In genomic region chr13:114143247-114143646, GRCm38 (mm10) we compare ENCODE assay signal across 23 mouse cellular contexts.
DNase-seq lines count a peak whose midpoint lies in the region; ATAC-seq and TF ChIP-seq lines count a peak whose summit lies in the region.
"Had no signal": no experiment of that assay in that cellular context is flagged by ENCODE, and none has a peak within 500 bp of the region (broad histone marks: within the 10 kb centered on the region; RNA-seq: fewer than 3 reads in every experiment).

No protein-coding gene starts in this region.

- TF ChIP-seq EP300 in liver, embryonic 14.5 days (IDR thresholded peaks at IDR 0.05; ENCODE audit: low read depth): no peak

- no peak overlapping the region for H3K4me2 ChIP-seq in liver, embryonic 12.5 days
- no peak overlapping the region for H3K4me2 ChIP-seq in neural tube, embryonic 13.5 days
- no peak overlapping the region for H3K4me2 ChIP-seq in liver, embryonic 14.5 days (ENCODE audit: low read depth)
- H3K4me2 ChIP-seq: embryonic facial prominence, embryonic 13.5 days; embryonic facial prominence, embryonic 15.5 days; forebrain, embryonic 13.5 days; forebrain, embryonic 15.5 days had no signal

- no peak for DNase-seq in liver
- DNase-seq in neural tube, embryonic 10.5 days (ENCODE audit: extremely low spot score, low spot score): no peak
- no peak for DNase-seq in liver, embryonic 14.5 days (ENCODE audit: low read depth in 3 of 3, low spot score in 3 of 3)
- no peak for DNase-seq in T-cell, adult 2 months (ENCODE audit: low spot score)
- DNase-seq: adrenal gland, adult 8-10 months; adrenal gland, postnatal 14 days; adrenal gland, postnatal 36 days; cerebellum, adult 11-12 months; cerebellum, adult 8-10 months; cerebellum, adult 9-11 months; cerebellum, postnatal 14 days; cerebellum, postnatal 36 days; embryo, embryonic 11 days; forebrain, postnatal 0 days had no signal

- peak; percentile 60 for ATAC-seq in liver, embryonic 12.5 days
- no peak for ATAC-seq in neural tube, embryonic 13.5 days (ENCODE audit: low read depth)
- peak; percentile 15; the same call in 1 of the 2 replicates for ATAC-seq in liver, embryonic 14.5 days (ENCODE audit: insufficient read depth)
- peak; percentile 32; the same call in 1 of the 2 replicates for ATAC-seq in megakaryocyte-erythroid progenitor cell, adult 5-6 weeks (replicated peaks; ENCODE audit: low FRiP score, low TSS enrichment, poor library complexity, severe bottlenecking)
- ATAC-seq in granulocyte monocyte progenitor cell, adult 5-6 weeks (replicated peaks; ENCODE audit: poor library complexity, severe bottlenecking): no peak
- ATAC-seq: activated CD4-positive, CD25-positive, alpha-beta regulatory T cell, adult 4 months; forebrain, embryonic 13.5 days; forebrain, embryonic 15.5 days; forebrain, postnatal 0 days had no signal

- 28% methylated on average over 1 of the region's 1 CpGs for WGBS in liver, embryonic 12.5 days (ENCODE audit: insufficient replicate concordance)
- WGBS in neural tube, embryonic 13.5 days: 90% methylated on average over 1 of the region's 1 CpGs
- 24% methylated on average over 1 of the region's 1 CpGs for WGBS in liver, embryonic 14.5 days (ENCODE audit: insufficient replicate concordance)

- no peaks in the 10 kb centered on the region for H3K27me3 ChIP-seq in liver, embryonic 12.5 days (replicated peaks)
- no peaks in the 10 kb centered on the region for H3K27me3 ChIP-seq in neural tube, embryonic 13.5 days
- no peaks in the 10 kb centered on the region for H3K27me3 ChIP-seq in liver, embryonic 14.5 days (ENCODE audit: control insufficient read depth, insufficient read depth, low read length)
- H3K27me3 ChIP-seq: embryonic facial prominence, embryonic 13.5 days; embryonic facial prominence, embryonic 15.5 days; forebrain, embryonic 13.5 days; forebrain, embryonic 15.5 days had no signal

- 0 out of 2 replicates have a peak, but pooled peaks cover 3% of the 10 kb centered on the region for H3K4me1 ChIP-seq in liver, embryonic 12.5 days
- H3K4me1 ChIP-seq in neural tube, embryonic 13.5 days (replicated peaks): peaks cover 31% of the 10 kb centered on the region
- no peaks in the 10 kb centered on the region for H3K4me1 ChIP-seq in liver, embryonic 14.5 days (replicated peaks; ENCODE audit: control insufficient read depth in 2 of 2, insufficient read depth in 2 of 2, low read length in 1 of 2)

- H3K9me3 ChIP-seq in liver, embryonic 12.5 days (replicated peaks): no peaks in the 10 kb centered on the region
- H3K9me3 ChIP-seq in neural tube, embryonic 13.5 days: no peaks in the 10 kb centered on the region
- no peaks in the 10 kb centered on the region for H3K9me3 ChIP-seq in liver, embryonic 14.5 days (ENCODE audit: control insufficient read depth, low read length)
- H3K9me3 ChIP-seq: embryonic facial prominence, embryonic 13.5 days; embryonic facial prominence, embryonic 15.5 days; forebrain, embryonic 13.5 days; forebrain, embryonic 15.5 days had no signal

- no peak overlapping the region for H3K9ac ChIP-seq in liver, embryonic 12.5 days
- no peak overlapping the region for H3K9ac ChIP-seq in neural tube, embryonic 13.5 days
- H3K9ac ChIP-seq in liver, embryonic 14.5 days (replicated peaks): no peak overlapping the region
- H3K9ac ChIP-seq: embryonic facial prominence, embryonic 13.5 days; embryonic facial prominence, embryonic 15.5 days; forebrain, embryonic 13.5 days; forebrain, embryonic 15.5 days; forebrain, postnatal 0 days had no signal

- no peak for TF ChIP-seq CTCF in liver, embryonic 14.5 days (IDR thresholded peaks at IDR 0.05; ENCODE audit: low read depth)

- H3K4me3 ChIP-seq in liver, embryonic 12.5 days: no peak overlapping the region
- no peak overlapping the region for H3K4me3 ChIP-seq in neural tube, embryonic 13.5 days
- no peak overlapping the region for H3K4me3 ChIP-seq in liver, embryonic 14.5 days (ENCODE audit: insufficient read depth in 1 of 2, low read depth in 2 of 2, low read length in 2 of 2)
- H3K4me3 ChIP-seq: embryonic facial prominence, embryonic 13.5 days; embryonic facial prominence, embryonic 15.5 days; forebrain, embryonic 13.5 days; forebrain, embryonic 15.5 days had no signal

- H3K27ac ChIP-seq in liver, embryonic 12.5 days: no peak overlapping the region
- peak overlapping the region; percentile 42; the same call in 1 of the 2 replicates for H3K27ac ChIP-seq in neural tube, embryonic 13.5 days (replicated peaks)
- H3K27ac ChIP-seq in liver, embryonic 14.5 days: no peak overlapping the region
- H3K27ac ChIP-seq: embryonic facial prominence, embryonic 13.5 days; embryonic facial prominence, embryonic 15.5 days; forebrain, embryonic 13.5 days; forebrain, embryonic 15.5 days had no signal

- no peaks in the 10 kb centered on the region for H3K36me3 ChIP-seq in liver, embryonic 12.5 days
- no peaks in the 10 kb centered on the region for H3K36me3 ChIP-seq in neural tube, embryonic 13.5 days
- no peaks in the 10 kb centered on the region for H3K36me3 ChIP-seq in liver, embryonic 14.5 days (replicated peaks; ENCODE audit: control insufficient read depth, insufficient read depth, low read depth)
- H3K36me3 ChIP-seq: embryonic facial prominence, embryonic 13.5 days; embryonic facial prominence, embryonic 15.5 days; forebrain, embryonic 15.5 days had no signal

Comparison
In these comparisons a context has a peak if more than half of its experiments do, and no peak if none do; other contexts are left out.
1. ATAC-seq: peak in liver, embryonic 12.5 days (single experiment), liver, embryonic 14.5 days (single experiment) and megakaryocyte-erythroid progenitor cell, adult 5-6 weeks (single experiment); none in neural tube, embryonic 13.5 days (single experiment) and granulocyte monocyte progenitor cell, adult 5-6 weeks (single experiment).